ENCODE assay signal across 1 mouse cellular context in genomic region chr12:112869783-112870204, GRCm38 (mm10).
TF ChIP-seq lines count a peak whose summit lies in the region.

No protein-coding gene starts in this region.

TF ChIP-seq in MEL, 35 proteins besides CTCF, POLR2A, EP300 and RAD21 (continued from another document):
- peak; percentile 83 for TF ChIP-seq MAX (IDR thresholded peaks at IDR 0.05; ENCODE audit: low read length)
- TF ChIP-seq ETS1 (IDR thresholded peaks at IDR 0.05; ENCODE audit: low read depth, low read length): no peak
- TF ChIP-seq ZNF384 (IDR thresholded peaks at IDR 0.05; ENCODE audit: low read depth, low read length): no peak
- no peak; the same call in 1 of the 2 replicates for TF ChIP-seq TCF12 (IDR thresholded peaks at IDR 0.05; ENCODE audit: low read depth, low read length)
- peak; percentile 88 for TF ChIP-seq MXI1 (IDR thresholded peaks at IDR 0.05; ENCODE audit: low read depth, low read length)
- TF ChIP-seq MAZ (IDR thresholded peaks at IDR 0.05; ENCODE audit: low read depth, low read length): 0 out of 2 replicates have a peak, but pooled peaks have one; percentile 22
